Mouse (Mus musculus) lung, embryonic 16.5 days (tissue): ENCODE data around the gene Sult5a1. TPM values are rescaled to one million over a fixed set of nuclear protein-coding genes. Genes with fewer than 3 reads are reported as not detected.

ENCODE experiments used
- ATAC-seq: fragments of 200-750 bp; cut with Nextera tagmentation; 2 replicates; pipeline ENCODE4 v1.8.0; 2017; ENCODE audit warnings: low read depth, mild to moderate bottlenecking, moderate library complexity
- H3K27ac ChIP-seq: fragments of 300-500 bp; sonication (generic); 2 replicates; pipeline ENCODE4 v1.5.1; 2014; ENCODE audit warnings: mild to moderate bottlenecking, control low read depth, low read length
- H3K27me3 ChIP-seq: fragments of 300-500 bp; sonication (generic); 2 replicates; pipeline ENCODE4 v1.6.1; 2014; ENCODE audit warnings: low read depth, low read length, mixed read lengths; ENCODE audit not compliant: control insufficient read depth, insufficient read depth
- H3K36me3 ChIP-seq: fragments of 300-500 bp; sonication (generic); 2 replicates; pipeline ENCODE4 v1.6.1; 2014; ENCODE audit warnings: low read length; ENCODE audit not compliant: control insufficient read depth, insufficient read depth
- H3K4me1 ChIP-seq: fragments of 300-500 bp; sonication (generic); replicated peaks from 2 replicates; pipeline ENCODE4 v1.6.1; 2014; ENCODE audit warnings: low read length, mixed read lengths; ENCODE audit not compliant: control insufficient read depth, insufficient read depth
- H3K4me2 ChIP-seq: fragments of 300-500 bp; sonication (generic); 2 replicates; pipeline ENCODE4 v1.6.1; 2014; ENCODE audit warnings: low read depth, low read length, control low read depth
- H3K4me3 ChIP-seq: fragments of 300-500 bp; sonication (generic); 2 replicates; pipeline ENCODE4 v1.5.1; 2014; ENCODE audit warnings: mild to moderate bottlenecking, low read length, control low read depth
- H3K9ac ChIP-seq: fragments of 300-500 bp; sonication (generic); 2 replicates; pipeline ENCODE4 v1.6.1; 2014; ENCODE audit warnings: low read length, control low read depth
- H3K9me3 ChIP-seq: fragments of 300-500 bp; sonication (generic); 2 replicates; pipeline ENCODE4 v1.6.1; 2016; ENCODE audit warnings: low read length; ENCODE audit not compliant: control insufficient read depth
- WGBS: fragments of 180-500 bp; shearing (Covaris S2); extraction: QIAGEN DNeasy Blood & Tissue Kit; methylation state at CpG from one replicate; pipeline ENCODE4 v1.1.7; 2014; 5-methylcytosine and 5-hydroxymethylcytosine counted together
- polyA plus RNA-seq: library from polyadenylated mRNA; unstranded; fragments of >200 nt; fragmentation: Nextera tagmentation; extraction: Ambion mirVana; gene quantifications from 2 replicates; pipeline ENCODE4 v1.2.1, GENCODE M21; 2015

The Sult5a1 gene
- polyA plus RNA-seq, 1 experiment from 2014 or later = 21.2 TPM

- no peak overlapping the region for H3K9ac ChIP-seq
- H3K36me3 ChIP-seq = no peaks in the 10 kb centered on the region
- no peak overlapping the region for H3K27ac ChIP-seq
- WGBS = 75% methylated on average over 2 of the region's 2 CpGs
- no peaks in the 10 kb centered on the region for H3K9me3 ChIP-seq
- no peaks in the 10 kb centered on the region for H3K27me3 ChIP-seq
- H3K4me1 ChIP-seq = peaks cover 26% of the 10 kb centered on the region
- H3K4me2 ChIP-seq = no peak overlapping the region
- no peak overlapping the region for H3K4me3 ChIP-seq
- ATAC-seq = no peak
Measured at GRCm38 (mm10) chr8:123188006-123188405, 29.9 kb upstream of the Sult5a1 start.

GRCm38 (mm10) chr8:123185566-123186409 lies 27.7 kb upstream of the Sult5a1 start, which contains the start of gene Dpep1:
Gene Dpep1, plus strand, starts transcription at chr8:123186242.
- no peaks in the 10 kb centered on the region for H3K36me3 ChIP-seq
- H3K4me3 ChIP-seq = peak within 1 kb of the TSS; percentile 19; the same call in 1 of the 2 replicates
- H3K27me3 ChIP-seq = no peaks in the 10 kb centered on the region
- peak within 1 kb of the TSS; percentile 43 for H3K9ac ChIP-seq
- H3K27ac ChIP-seq = peak within 1 kb of the TSS; percentile 84
- peak; percentile 77 for ATAC-seq
- WGBS = 12% methylated on average over 19 of the region's 19 CpGs
- no peaks in the 10 kb centered on the region for H3K9me3 ChIP-seq
- peaks cover 26% of the 10 kb centered on the region for H3K4me1 ChIP-seq
- H3K4me2 ChIP-seq = peak within 1 kb of the TSS; percentile 32

GRCm38 (mm10) chr8:123181391-123181790 lies 23.3 kb upstream of the Sult5a1 start:
- H3K4me2 ChIP-seq = no peak overlapping the region
- H3K27ac ChIP-seq = no peak overlapping the region

GRCm38 (mm10) chr8:123156070-123156773 lies 1.9 kb downstream of the Sult5a1 start:
- Histone ChIP-seq H3K9me3 (no peaks in the 10 kb centered on the region), H3K4me2 (no peak overlapping the region), H3K27ac (no peak overlapping the region), H3K9ac (peak overlapping the region; percentile 23), H3K4me3 (no peak overlapping the region), H3K27me3 (no peaks in the 10 kb centered on the region), H3K4me1 (peaks cover 17% of the 10 kb centered on the region; the same call in 1 of the 2 replicates), H3K36me3 (no peaks in the 10 kb centered on the region)
- 66% methylated on average over 9 of the region's 9 CpGs for WGBS
- ATAC-seq = peak; percentile 17; the same call in 1 of the 2 replicates

More at GRCm38 (mm10) chr8:123181391-123181790, 23.3 kb upstream of the Sult5a1 start:
- Histone ChIP-seq H3K27me3 (no peaks in the 10 kb centered on the region), H3K36me3 (no peaks in the 10 kb centered on the region), H3K4me1 (peaks cover 12% of the 10 kb centered on the region), H3K9ac (no peak overlapping the region), H3K4me3 (no peak overlapping the region), H3K9me3 (peaks cover 3% of the 10 kb centered on the region; the same call in 1 of the 2 replicates)
- WGBS = 46% methylated on average over 3 of the region's 3 CpGs
- ATAC-seq = no peak

GRCm38 (mm10) chr8:123155177-123155576 lies 2.9 kb downstream of the Sult5a1 start:
- no peaks in the 10 kb centered on the region for H3K36me3 ChIP-seq
- no peak overlapping the region for H3K27ac ChIP-seq
- 61% methylated on average over 5 of the region's 5 CpGs for WGBS
- no peaks in the 10 kb centered on the region for H3K9me3 ChIP-seq
- H3K9ac ChIP-seq = no peak overlapping the region
- no peak overlapping the region for H3K4me2 ChIP-seq
- peak; percentile 59; the same call in 1 of the 2 replicates for ATAC-seq
- no peaks in the 10 kb centered on the region for H3K27me3 ChIP-seq
- H3K4me1 ChIP-seq = peaks cover 22% of the 10 kb centered on the region; the same call in 1 of the 2 replicates
- no peak overlapping the region for H3K4me3 ChIP-seq

GRCm38 (mm10) chr8:123150737-123151171 lies 7.4 kb downstream of the Sult5a1 start:
- WGBS = 30% methylated on average over 9 of the region's 9 CpGs
- Histone ChIP-seq H3K9ac (no peak overlapping the region), H3K4me2 (no peak overlapping the region), H3K4me1 (peaks cover 5% of the 10 kb centered on the region; the same call in 1 of the 2 replicates), H3K9me3 (no peaks in the 10 kb centered on the region), H3K4me3 (no peak overlapping the region), H3K27me3 (no peaks in the 10 kb centered on the region), H3K36me3 (no peaks in the 10 kb centered on the region), H3K27ac (peak overlapping the region; percentile 87)
- ATAC-seq = peak; percentile 72

- ATAC-seq = peak; percentile 21; the same call in 1 of the 2 replicates
- no peaks in the 10 kb centered on the region for H3K36me3 ChIP-seq
- H3K9me3 ChIP-seq = no peaks in the 10 kb centered on the region
- no peak overlapping the region for H3K9ac ChIP-seq
- H3K27ac ChIP-seq = peak overlapping the region; percentile 42
- H3K4me3 ChIP-seq = no peak overlapping the region
- H3K4me1 ChIP-seq = peaks cover 16% of the 10 kb centered on the region
- 42% methylated on average over 7 of the region's 7 CpGs for WGBS
- no peaks in the 10 kb centered on the region for H3K27me3 ChIP-seq
- H3K4me2 ChIP-seq = no peak overlapping the region
Measured at GRCm38 (mm10) chr8:123146390-123146789, 11.7 kb downstream of the Sult5a1 start.

- H3K27ac ChIP-seq = peak overlapping the region; percentile 82
- no peak overlapping the region for H3K9ac ChIP-seq
- H3K27me3 ChIP-seq = no peaks in the 10 kb centered on the region
- no peaks in the 10 kb centered on the region for H3K9me3 ChIP-seq
- no peak for ATAC-seq
- no peak overlapping the region for H3K4me2 ChIP-seq
- no peaks in the 10 kb centered on the region for H3K36me3 ChIP-seq
- WGBS = 54% methylated on average over 6 of the region's 6 CpGs
- no peak overlapping the region for H3K4me3 ChIP-seq
- H3K4me1 ChIP-seq = peaks cover 13% of the 10 kb centered on the region
Measured at GRCm38 (mm10) chr8:123145279-123145678, 12.8 kb downstream of the Sult5a1 start.
